Mouse (Mus musculus): ENCODE results near the gene Lrp1.
A peak's percentile ranks its signal among the peaks of the same experiment; 100 is the strongest.

- TF ChIP-seq CTCF (IDR thresholded peaks at IDR 0.05) (no peak), POLR2A (IDR thresholded peaks at IDR 0.05; ENCODE audit: insufficient read depth, low read depth, low read length) (0 out of 2 replicates have a peak, but pooled peaks have one; percentile 2), EP300 (IDR thresholded peaks at IDR 0.05; ENCODE audit: insufficient read depth, low read depth, low read length) (no peak)
Observed at GRCm38 (mm10) chr10:127661291-127661914, 40.5 kb upstream of the Lrp1 start.

All from heart, adult 2 months (tissue).